Mouse (Mus musculus) C2C12 (cell line): Measurements from ENCODE around the gene Sh3bgrl. TPM values are rescaled to one million over a fixed set of nuclear protein-coding genes. Genes with fewer than 3 reads are reported as not detected.

Experiments
- H3K27me3 ChIP-seq: one replicate; pipeline ENCODE4 v1.6.1; 2011; ENCODE audit not compliant: control insufficient read depth, insufficient read depth, insufficient read length
- H3K36me3 ChIP-seq: one replicate; pipeline ENCODE4 v1.6.1; 2011; ENCODE audit not compliant: control insufficient read depth, insufficient read depth
- H3K4me3 ChIP-seq: one replicate; pipeline ENCODE4 v1.5.1; 2011; ENCODE audit warnings: mild to moderate bottlenecking, control low read depth; ENCODE audit not compliant: poor library complexity, insufficient read depth, severe bottlenecking
- H3K79me2 ChIP-seq: one replicate; pipeline ENCODE4 v1.6.1; 2011; ENCODE audit not compliant: control insufficient read depth, insufficient read depth
- H3K79me3 ChIP-seq: one replicate; pipeline ENCODE4 v1.6.1; 2011; ENCODE audit warnings: low read depth, control low read depth
- H3ac ChIP-seq: one replicate; pipeline ENCODE3; 2011; ENCODE audit warnings: low read depth; ENCODE audit not compliant: control insufficient read depth, insufficient read length
- CEBPB ChIP-seq: IDR thresholded peaks from one replicate; pipeline ENCODE4 v1.6.1; 2011; ENCODE audit warnings: low read depth, mild to moderate bottlenecking, control low read depth, moderate library complexity
- CTCF ChIP-seq: IDR thresholded peaks from one replicate; pipeline ENCODE4 v1.5.1; 2011; ENCODE audit not compliant: control insufficient read depth, insufficient read depth, insufficient read length
- FOSL1 ChIP-seq: IDR thresholded peaks from one replicate; pipeline ENCODE4 v1.8.0; 2011; ENCODE audit warnings: mild to moderate bottlenecking, low read length; ENCODE audit not compliant: poor library complexity, insufficient read depth, severe bottlenecking
- MAX ChIP-seq: IDR thresholded peaks from one replicate; pipeline ENCODE4 v1.6.1; 2011; ENCODE audit warnings: mild to moderate bottlenecking, control low read depth
- MYOD1 ChIP-seq: IDR thresholded peaks from one replicate; pipeline ENCODE4 v1.6.1; 2011; ENCODE audit warnings: low read depth; ENCODE audit not compliant: control insufficient read depth, insufficient read length
- MYOG ChIP-seq: IDR thresholded peaks from one replicate; pipeline ENCODE4 v1.6.1; 2011; ENCODE audit not compliant: control insufficient read depth, insufficient read length; ENCODE audit errors: extremely low read depth
- USF1 ChIP-seq: IDR thresholded peaks from one replicate; pipeline ENCODE4 v1.6.1; 2011; ENCODE audit warnings: low read depth, mild to moderate bottlenecking, control low read depth, moderate library complexity
- polyA plus RNA-seq: library from polyadenylated mRNA; unstranded; fragments of >200 nt; fragmentation: generic; extraction: Trizol; gene quantifications from one replicate; pipeline ENCODE4 v1.2.1, GENCODE M21; 2012; ENCODE audit warnings: missing spikeins

The Sh3bgrl gene
- polyA plus RNA-seq, 1 experiment, result 24.1 TPM

DNA sequence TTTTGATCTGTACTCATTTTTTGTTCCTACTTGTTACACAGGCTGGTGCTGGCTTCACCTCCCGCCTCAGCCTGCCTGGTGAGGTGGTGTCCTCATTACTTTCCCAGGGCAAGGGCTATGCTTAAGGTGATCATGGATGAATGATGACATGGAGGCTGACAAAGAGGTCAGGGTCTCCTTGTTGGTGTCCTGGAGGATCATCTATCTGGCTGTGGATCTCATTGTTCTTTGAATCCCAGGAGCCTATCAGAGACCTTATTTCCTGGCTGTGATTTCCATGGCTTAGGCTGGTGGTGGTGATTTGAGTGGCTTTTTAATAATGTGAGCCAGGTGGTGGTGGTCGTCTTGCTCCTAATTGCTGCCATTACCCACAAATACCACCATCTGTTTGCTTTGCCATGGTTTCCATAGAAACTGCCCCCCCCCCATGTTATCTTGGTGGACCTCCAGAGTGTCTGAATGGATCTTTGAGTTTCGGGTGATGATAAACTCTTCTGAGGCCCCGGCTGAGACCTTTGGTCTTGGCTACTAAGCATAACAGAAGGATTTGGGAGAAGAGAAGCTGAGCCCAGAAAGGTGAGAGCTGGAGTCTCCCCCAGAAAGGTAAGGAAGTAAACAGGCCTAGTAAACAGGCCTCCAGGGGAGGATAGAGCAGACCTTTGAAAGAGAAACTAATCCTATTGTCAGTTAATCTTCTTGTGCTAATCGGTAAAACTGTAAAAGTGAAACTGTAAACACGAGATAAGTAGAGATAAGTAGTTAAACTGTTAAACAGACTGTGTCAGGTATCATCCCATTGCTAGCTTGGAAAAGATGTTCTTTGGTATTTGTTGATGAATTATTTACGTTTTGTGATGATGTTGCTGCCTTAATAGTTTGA is 18.5 kb downstream of the Sh3bgrl start:
- H3K27me3 ChIP-seq, result no peaks in the 10 kb centered on the region
- peaks cover 31% of the 10 kb centered on the region for H3K79me3 ChIP-seq
- H3ac ChIP-seq, result no peak overlapping the region
- no peak for TF ChIP-seq CTCF
- no peak overlapping the region for H3K4me3 ChIP-seq
- H3K36me3 ChIP-seq, result no peaks in the 10 kb centered on the region
- peaks cover 70% of the 10 kb centered on the region for H3K79me2 ChIP-seq

DNA sequence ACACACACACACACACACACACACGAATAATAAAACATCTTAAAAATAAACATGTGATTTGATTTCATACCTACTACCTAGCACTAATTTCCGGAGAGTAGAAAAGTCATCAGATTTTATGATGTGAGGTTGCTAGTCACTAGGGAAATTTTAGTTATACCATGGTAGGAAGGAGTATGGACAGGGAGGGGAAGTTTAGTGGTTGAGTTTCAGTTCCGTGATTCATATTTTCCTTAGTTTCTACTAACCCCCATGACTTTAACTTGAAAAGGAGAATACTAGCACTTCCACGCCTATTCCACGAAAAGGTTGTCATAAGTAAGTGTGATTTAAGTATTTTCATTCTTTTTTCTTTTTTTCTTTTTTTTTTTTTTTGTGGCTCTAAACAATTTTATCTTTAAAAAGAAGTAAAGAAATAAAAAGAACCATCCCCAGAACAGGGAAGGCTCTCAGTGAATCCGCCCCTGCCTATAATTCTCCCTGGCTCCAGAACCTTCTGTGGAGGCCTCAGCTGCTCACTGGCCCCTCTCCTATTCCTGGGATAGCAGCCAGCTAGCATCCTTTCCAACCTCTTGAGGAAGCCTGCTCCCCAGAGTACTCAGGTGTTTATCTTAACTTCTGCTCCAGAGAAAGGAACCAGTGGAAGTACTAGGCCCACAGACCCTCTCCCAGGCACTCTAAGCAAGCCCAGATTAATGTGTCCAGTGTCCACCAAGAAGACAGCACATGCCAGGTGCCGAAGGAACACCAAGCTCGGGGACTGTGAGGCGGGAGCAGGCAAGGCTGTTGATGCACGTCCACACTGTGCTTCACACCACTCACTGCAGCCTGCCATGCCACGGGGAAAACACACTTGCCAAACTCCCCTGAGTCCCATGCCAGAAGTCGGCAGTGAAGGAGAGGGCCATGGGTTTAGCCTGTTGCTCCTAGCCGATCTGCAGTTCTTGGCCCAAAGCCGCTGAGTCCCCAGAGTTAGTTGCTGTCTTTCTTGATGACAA is 25.0 kb downstream of the Sh3bgrl start:
- H3ac ChIP-seq, result no peak overlapping the region
- no peak for TF ChIP-seq USF1
- no peak for TF ChIP-seq MAX
- no peak for TF ChIP-seq CTCF
- no peak for TF ChIP-seq FOSL1
- no peak for TF ChIP-seq MYOD1
- no peak for TF ChIP-seq MYOG
- no peak for TF ChIP-seq CEBPB
- H3K79me2 ChIP-seq, result peaks cover 47% of the 10 kb centered on the region
- peaks cover 4% of the 10 kb centered on the region for H3K36me3 ChIP-seq
- H3K27me3 ChIP-seq, result no peaks in the 10 kb centered on the region
- no peak overlapping the region for H3K4me3 ChIP-seq
- H3K79me3 ChIP-seq, result peaks cover 17% of the 10 kb centered on the region

DNA sequence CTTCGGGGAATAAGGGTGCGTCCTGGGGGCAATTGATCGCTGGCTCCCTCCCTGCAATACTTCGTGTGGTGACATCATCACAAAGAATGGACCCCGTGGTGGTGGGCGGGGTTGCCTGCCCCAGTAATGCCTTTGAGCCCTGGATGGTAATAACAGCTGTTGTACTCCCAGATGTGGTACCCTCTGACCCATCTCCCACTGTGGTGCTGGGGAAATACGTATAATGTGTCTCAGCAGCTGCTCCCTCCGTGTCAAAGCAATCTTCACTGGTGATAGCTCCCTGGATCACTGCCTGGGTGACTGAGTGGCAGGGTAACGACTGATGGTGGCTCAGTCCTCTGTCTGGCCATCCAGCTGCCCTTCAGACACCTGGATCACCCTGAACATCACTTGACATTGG is 26.0 kb downstream of the Sh3bgrl start:
- Histone ChIP-seq H3K79me2 (peaks cover 44% of the 10 kb centered on the region), H3K27me3 (no peaks in the 10 kb centered on the region), H3ac (no peak overlapping the region), H3K36me3 (peaks cover 4% of the 10 kb centered on the region), H3K4me3 (no peak overlapping the region), H3K79me3 (peaks cover 17% of the 10 kb centered on the region)
- peak; percentile 98 for TF ChIP-seq MYOD1
- no peak for TF ChIP-seq USF1

GRCm38 (mm10) chrX:109122670-109123069 is 27.5 kb downstream of the Sh3bgrl start:
- Histone ChIP-seq H3K27me3 (no peaks in the 10 kb centered on the region), H3K79me3 (peaks cover 12% of the 10 kb centered on the region), H3ac (no peak overlapping the region), H3K4me3 (no peak overlapping the region), H3K36me3 (peaks cover 4% of the 10 kb centered on the region), H3K79me2 (peaks cover 34% of the 10 kb centered on the region)
- TF ChIP-seq FOSL1 (no peak), MAX (no peak), USF1 (no peak), MYOD1 (no peak), CEBPB (no peak), MYOG (no peak), CTCF (no peak)

DNA sequence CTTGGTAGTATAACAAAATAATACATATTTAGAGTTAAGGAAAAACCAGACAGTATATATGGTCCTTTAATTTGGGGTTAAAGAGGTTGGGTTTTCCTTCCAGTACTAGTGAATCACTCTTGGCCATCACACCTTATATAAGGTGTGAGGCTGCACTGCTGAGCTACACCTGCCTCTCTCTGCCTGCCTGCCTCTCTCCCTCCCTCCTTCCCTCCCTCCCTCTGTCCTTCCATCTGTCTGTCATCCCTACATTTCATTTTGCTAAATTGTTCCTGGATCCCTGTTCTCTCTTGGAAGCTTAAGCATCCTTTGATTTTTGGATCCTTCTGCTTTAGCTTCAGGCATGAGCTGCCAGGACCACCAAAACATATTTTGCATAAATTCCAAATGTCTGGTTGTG is 28.6 kb downstream of the Sh3bgrl start:
- Histone ChIP-seq H3K36me3 (peaks cover 4% of the 10 kb centered on the region), H3K79me2 (peaks cover 40% of the 10 kb centered on the region), H3K79me3 (peaks cover 12% of the 10 kb centered on the region), H3K27me3 (no peaks in the 10 kb centered on the region), H3K4me3 (no peak overlapping the region), H3ac (no peak overlapping the region)
- no peak for TF ChIP-seq MYOD1
- no peak for TF ChIP-seq USF1
- TF ChIP-seq CEBPB, result no peak
- no peak for TF ChIP-seq MYOG
- no peak for TF ChIP-seq MAX
- no peak for TF ChIP-seq FOSL1
- TF ChIP-seq CTCF, result no peak
